Mouse (Mus musculus) embryonic facial prominence, embryonic 15.5 days (tissue): ENCODE measurements around the gene Vps51. TPM values are rescaled to one million over a fixed set of nuclear protein-coding genes. Genes with fewer than 3 reads are reported as not detected.

ENCODE experiments used
- ATAC-seq: fragments of 200-750 bp; cut with Nextera tagmentation; 2 replicates; pipeline ENCODE4 v1.8.0; 2017; ENCODE audit warnings: low read depth, moderate TSS enrichment; ENCODE audit not compliant: insufficient number of reproducible peaks, low FRiP score, low TSS enrichment
- H3K27ac ChIP-seq: fragments of 300-500 bp; sonication (generic); replicated peaks from 2 replicates; pipeline ENCODE4 v1.5.1; 2015; ENCODE audit warnings: mild to moderate bottlenecking, inconsistent platforms
- H3K27me3 ChIP-seq: fragments of 300-500 bp; sonication (generic); 2 replicates; pipeline ENCODE4 v1.6.1; 2015; ENCODE audit warnings: inconsistent platforms
- H3K36me3 ChIP-seq: fragments of 300-500 bp; sonication (generic); 2 replicates; pipeline ENCODE4 v1.6.1; 2015; ENCODE audit warnings: mild to moderate bottlenecking, inconsistent platforms
- H3K4me1 ChIP-seq: fragments of 300-500 bp; sonication (generic); 2 replicates; pipeline ENCODE4 v1.6.1; 2015; ENCODE audit warnings: inconsistent platforms
- H3K4me2 ChIP-seq: fragments of 300-500 bp; sonication (generic); replicated peaks from 2 replicates; pipeline ENCODE4 v1.6.1; 2015; ENCODE audit warnings: mild to moderate bottlenecking, inconsistent platforms
- H3K4me3 ChIP-seq: fragments of 300-500 bp; sonication (generic); replicated peaks from 2 replicates; pipeline ENCODE4 v1.5.1; 2015; ENCODE audit warnings: mild to moderate bottlenecking, inconsistent platforms
- H3K9ac ChIP-seq: fragments of 300-500 bp; sonication (generic); 2 replicates; pipeline ENCODE4 v1.6.1; 2015; ENCODE audit warnings: inconsistent platforms
- H3K9me3 ChIP-seq: fragments of 300-500 bp; sonication (generic); replicated peaks from 2 replicates; pipeline ENCODE4 v1.6.1; 2016; ENCODE audit warnings: inconsistent platforms
- WGBS: fragments of 180-500 bp; shearing (Covaris S2); methylation state at CpG from one replicate; pipeline ENCODE4 v1.1.7; 2015; 5-methylcytosine and 5-hydroxymethylcytosine counted together
- polyA plus RNA-seq: library from polyadenylated mRNA; unstranded; fragments of >200 nt; fragmentation: Nextera tagmentation; extraction: Ambion mirVana; gene quantifications from 2 replicates; pipeline ENCODE4 v1.2.1, GENCODE M21; 2015

Vps51 gene
- polyA plus RNA-seq, 1 experiment from 2014 or later: 76.4 TPM

GRCm38 (mm10) chr19:6061021-6061533 lies 16.0 kb downstream of the Vps51 start, which contains the start of gene Znhit2:
Znhit2 (plus strand) TSS chr19:6061192.
- Histone ChIP-seq H3K4me2 (peak within 1 kb of the TSS; percentile 96), H3K4me1 (peaks cover 41% of the 10 kb centered on the region), H3K27ac (peak within 1 kb of the TSS; percentile 96), H3K36me3 (peaks cover 14% of the 10 kb centered on the region), H3K27me3 (no peaks in the 10 kb centered on the region), H3K9me3 (no peaks in the 10 kb centered on the region), H3K9ac (peak within 1 kb of the TSS; percentile 97), H3K4me3 (peak within 1 kb of the TSS; percentile 86)
- peak; percentile 81 for ATAC-seq
- WGBS: under 1% methylated on average over 58 of the region's 58 CpGs

GRCm38 (mm10) chr19:6058966-6059365 lies 18.1 kb downstream of the Vps51 start:
- WGBS: 75% methylated on average over 5 of the region's 5 CpGs
- H3K9ac ChIP-seq: peak overlapping the region; percentile 95
- H3K9me3 ChIP-seq: no peaks in the 10 kb centered on the region
- peak overlapping the region; percentile 80 for H3K4me2 ChIP-seq
- H3K4me3 ChIP-seq: peak overlapping the region; percentile 97
- ATAC-seq: no peak
- peaks cover 42% of the 10 kb centered on the region for H3K4me1 ChIP-seq
- no peaks in the 10 kb centered on the region for H3K27me3 ChIP-seq
- H3K27ac ChIP-seq: 0 out of 2 replicates have a peak overlapping the region, but pooled peaks have one; percentile 86
- peaks cover 32% of the 10 kb centered on the region for H3K36me3 ChIP-seq

- no peaks in the 10 kb centered on the region for H3K27me3 ChIP-seq
- H3K4me2 ChIP-seq: peak overlapping the region; percentile 80
- peak overlapping the region; percentile 86; the same call in 1 of the 2 replicates for H3K27ac ChIP-seq
- WGBS: 37% methylated on average over 5 of the region's 5 CpGs
- peaks cover 42% of the 10 kb centered on the region for H3K4me1 ChIP-seq
- H3K9ac ChIP-seq: peak overlapping the region; percentile 95
- peaks cover 36% of the 10 kb centered on the region for H3K36me3 ChIP-seq
- ATAC-seq: no peak
- H3K4me3 ChIP-seq: peak overlapping the region; percentile 97
- H3K9me3 ChIP-seq: no peaks in the 10 kb centered on the region
Measured at GRCm38 (mm10) chr19:6058513-6058912, 18.5 kb downstream of the Vps51 start.

GRCm38 (mm10) chr19:6057313-6058096 lies 19.5 kb downstream of the Vps51 start, which contains the start of the genes Mrpl49 and Fau:
Mrpl49 (minus strand) TSS chr19:6057785.
Fau (plus strand) TSS chr19:6057844.
- Histone ChIP-seq H3K9ac (peak within 1 kb of the TSS; percentile 95), H3K4me3 (peak within 1 kb of the TSS; percentile 97), H3K27me3 (no peaks in the 10 kb centered on the region), H3K9me3 (no peaks in the 10 kb centered on the region), H3K4me2 (peak within 1 kb of the TSS; percentile 80), H3K4me1 (peaks cover 33% of the 10 kb centered on the region), H3K27ac (peak within 1 kb of the TSS; percentile 86), H3K36me3 (peaks cover 47% of the 10 kb centered on the region)
- ATAC-seq: peak; percentile 92
- WGBS: under 1% methylated on average over 62 of the region's 63 CpGs

- WGBS: 53% methylated on average over 4 of the region's 4 CpGs
Measured at GRCm38 (mm10) chr19:6056696-6057095, 20.3 kb downstream of the Vps51 start.

GRCm38 (mm10) chr19:6054296-6054695 lies 22.7 kb downstream of the Vps51 start:
- Histone ChIP-seq H3K9ac (no peak overlapping the region), H3K4me2 (no peak overlapping the region), H3K4me1 (peaks cover 19% of the 10 kb centered on the region), H3K27ac (no peak overlapping the region), H3K4me3 (no peak overlapping the region), H3K9me3 (no peaks in the 10 kb centered on the region), H3K36me3 (peaks cover 71% of the 10 kb centered on the region), H3K27me3 (no peaks in the 10 kb centered on the region)
- WGBS: 81% methylated on average over 5 of the region's 5 CpGs
- no peak for ATAC-seq

More at GRCm38 (mm10) chr19:6056696-6057095, 20.3 kb downstream of the Vps51 start:
- Histone ChIP-seq H3K9ac (peak overlapping the region; percentile 95), H3K4me3 (peak overlapping the region; percentile 97), H3K27me3 (no peaks in the 10 kb centered on the region), H3K36me3 (peaks cover 55% of the 10 kb centered on the region), H3K27ac (no peak overlapping the region), H3K4me2 (peak overlapping the region; percentile 80), H3K9me3 (no peaks in the 10 kb centered on the region), H3K4me1 (peaks cover 24% of the 10 kb centered on the region)
- no peak for ATAC-seq

GRCm38 (mm10) chr19:6052516-6052915 lies 24.5 kb downstream of the Vps51 start:
- WGBS: 82% methylated on average over 7 of the region's 7 CpGs
- Histone ChIP-seq H3K9ac (no peak overlapping the region), H3K4me3 (no peak overlapping the region), H3K9me3 (no peaks in the 10 kb centered on the region), H3K4me2 (no peak overlapping the region), H3K27me3 (no peaks in the 10 kb centered on the region), H3K36me3 (peaks cover 77% of the 10 kb centered on the region), H3K27ac (no peak overlapping the region), H3K4me1 (peaks cover 22% of the 10 kb centered on the region)
- no peak for ATAC-seq

- no peaks in the 10 kb centered on the region for H3K27me3 ChIP-seq
- no peak overlapping the region for H3K4me2 ChIP-seq
- H3K9ac ChIP-seq: no peak overlapping the region
- peaks cover 58% of the 10 kb centered on the region for H3K36me3 ChIP-seq
- no peak overlapping the region for H3K27ac ChIP-seq
- no peaks in the 10 kb centered on the region for H3K9me3 ChIP-seq
- peaks cover 20% of the 10 kb centered on the region for H3K4me1 ChIP-seq
- 86% methylated on average over 11 of the region's 11 CpGs for WGBS
- no peak for ATAC-seq
- no peak overlapping the region for H3K4me3 ChIP-seq
Measured at GRCm38 (mm10) chr19:6048681-6049410, 28.2 kb downstream of the Vps51 start.

GRCm38 (mm10) chr19:6047899-6048166 lies 29.2 kb downstream of the Vps51 start:
- peaks cover 20% of the 10 kb centered on the region for H3K4me1 ChIP-seq
- no peaks in the 10 kb centered on the region for H3K27me3 ChIP-seq
- no peak for ATAC-seq
- H3K9ac ChIP-seq: peak overlapping the region; percentile 86
- peaks cover 48% of the 10 kb centered on the region for H3K36me3 ChIP-seq
- H3K4me2 ChIP-seq: peak overlapping the region; percentile 84
- no peaks in the 10 kb centered on the region for H3K9me3 ChIP-seq
- peak overlapping the region; percentile 100 for H3K27ac ChIP-seq
- H3K4me3 ChIP-seq: peak overlapping the region; percentile 96
- WGBS: 77% methylated on average over 8 of the region's 8 CpGs

- WGBS: under 1% methylated on average over 44 of the region's 44 CpGs
- peak overlapping the region; percentile 96 for H3K4me3 ChIP-seq
- H3K4me1 ChIP-seq: peaks cover 20% of the 10 kb centered on the region
- peak overlapping the region; percentile 86 for H3K9ac ChIP-seq
- peak overlapping the region; percentile 84 for H3K4me2 ChIP-seq
- H3K9me3 ChIP-seq: no peaks in the 10 kb centered on the region
- H3K27ac ChIP-seq: peak overlapping the region; percentile 100
- no peaks in the 10 kb centered on the region for H3K27me3 ChIP-seq
- H3K36me3 ChIP-seq: peaks cover 43% of the 10 kb centered on the region
- ATAC-seq: no peak; the same call in 1 of the 2 replicates
Measured at GRCm38 (mm10) chr19:6047154-6047898, 29.7 kb downstream of the Vps51 start.
